Mouse (Mus musculus) left cerebral cortex, postnatal 25 days (tissue): ENCODE results near the gene Fam117b. TPM values are rescaled to one million over a fixed set of nuclear protein-coding genes. Genes with fewer than 3 reads are reported as not detected.

ENCODE experiments used
- DNase-seq, 2 experiments: peaks; one replicate each; pipeline ENCODE4 v3.0.0; 2022; ENCODE audit warnings: low spot score in 2 of 2, mixed read lengths in 1 of 2
- intact Hi-C: fragments of 180-260 bp; cut with DNase I; formaldehyde crosslinking; loops from one replicate; pipeline ENCODE4 v1.15.1; 2025
- total RNA-seq, 2 experiments: library from RNA; stranded (reverse); gene quantifications; 2 replicates each; pipeline ENCODE4 v1.2.3; 2021

Gene Fam117b
- total RNA-seq, 2 experiments from 2014 or later = 51.1 to 51.5 TPM

DNA sequence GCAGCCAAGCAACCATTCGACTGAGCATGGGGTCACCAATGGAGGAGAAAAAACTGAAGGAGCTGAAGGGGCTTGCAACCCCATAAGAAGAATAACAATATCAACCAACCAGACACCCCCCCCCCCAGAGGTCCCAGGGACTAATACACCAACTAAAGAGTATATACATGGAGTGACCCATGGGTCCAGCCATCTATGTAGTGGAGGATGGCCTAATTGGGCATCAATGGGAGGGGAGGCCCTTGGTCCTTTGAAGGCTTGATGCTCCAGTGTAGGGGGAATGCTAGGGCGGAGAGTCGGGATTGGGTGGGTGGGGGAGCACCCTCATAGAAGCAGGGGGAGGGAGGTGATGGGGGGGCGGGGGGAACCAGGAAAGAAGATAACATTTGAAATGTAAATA lies 34.7 kb downstream of the Fam117b start:
- intact Hi-C loops = no loop called here
- no peak for DNase-seq

DNA sequence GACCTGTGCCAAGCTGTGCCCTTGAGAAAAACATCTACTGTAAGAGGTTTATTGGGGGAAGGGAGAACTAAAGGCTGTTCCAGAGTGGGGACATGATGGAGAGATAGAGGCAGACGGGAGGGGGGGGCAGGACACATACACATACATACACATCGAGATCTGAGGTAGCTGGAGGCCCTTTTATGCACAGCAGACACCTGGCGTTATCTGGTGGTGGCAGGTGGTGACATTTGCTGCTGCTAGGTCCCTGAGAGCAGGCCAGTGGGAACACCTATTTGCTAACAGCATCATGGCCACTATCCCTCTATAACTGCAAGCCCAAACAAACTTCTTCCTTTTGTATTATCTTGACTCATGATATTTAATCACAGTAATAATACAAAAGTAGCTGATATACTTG lies 44.4 kb downstream of the Fam117b start:
- no peak for DNase-seq
- intact Hi-C loops = no loop called here

DNA sequence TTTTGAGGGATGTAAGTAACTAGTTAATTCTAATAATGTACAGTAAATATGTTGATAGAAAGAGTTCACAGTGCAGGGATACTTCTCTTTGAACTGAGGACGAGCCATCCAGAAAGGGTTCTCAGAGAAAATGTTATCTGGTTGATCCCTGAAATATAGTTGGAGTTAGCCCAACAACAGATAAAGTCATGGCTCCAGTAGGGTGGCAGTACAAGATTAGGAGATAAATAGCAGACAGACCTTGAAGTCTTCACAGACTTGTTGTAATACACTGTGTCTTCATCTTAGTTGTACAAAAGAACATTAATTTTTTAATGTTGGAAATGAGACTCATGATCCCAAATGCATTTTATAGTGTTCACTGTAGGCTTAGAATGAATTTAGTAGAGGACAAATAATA lies 47.1 kb downstream of the Fam117b start:
- intact Hi-C loops = no loop called here
- no peak for DNase-seq

DNA sequence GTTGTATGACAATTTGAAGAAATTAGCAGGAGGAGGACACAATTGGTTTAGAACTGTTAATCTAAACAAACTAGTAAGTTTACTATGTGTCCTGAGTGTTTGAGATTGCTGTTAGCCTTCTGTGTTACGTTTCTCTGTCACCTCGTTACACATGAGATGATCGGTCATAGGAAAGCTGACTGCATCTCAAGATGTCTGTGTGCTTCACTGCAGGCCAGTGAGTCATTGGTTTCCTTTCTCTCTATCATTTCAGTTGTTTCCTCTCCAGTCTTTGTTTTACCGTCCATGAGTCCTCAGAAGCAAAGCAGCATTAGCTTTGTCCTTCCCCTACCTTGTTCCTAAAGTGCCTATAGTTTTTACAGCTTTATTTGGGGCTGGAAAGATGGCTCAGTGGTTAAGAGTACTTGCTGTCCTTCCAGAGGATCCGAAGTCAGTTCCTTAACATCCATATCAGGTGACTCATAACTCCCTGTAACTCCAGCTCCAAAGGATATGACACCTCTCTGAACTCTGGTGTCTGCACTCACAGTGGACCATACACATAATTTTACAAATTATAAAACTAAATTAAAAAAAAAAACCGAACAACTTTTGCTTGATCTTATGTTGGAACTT lies 53.5 kb downstream of the Fam117b start:
- intact Hi-C loops = no loop called here
- no peak for DNase-seq

DNA sequence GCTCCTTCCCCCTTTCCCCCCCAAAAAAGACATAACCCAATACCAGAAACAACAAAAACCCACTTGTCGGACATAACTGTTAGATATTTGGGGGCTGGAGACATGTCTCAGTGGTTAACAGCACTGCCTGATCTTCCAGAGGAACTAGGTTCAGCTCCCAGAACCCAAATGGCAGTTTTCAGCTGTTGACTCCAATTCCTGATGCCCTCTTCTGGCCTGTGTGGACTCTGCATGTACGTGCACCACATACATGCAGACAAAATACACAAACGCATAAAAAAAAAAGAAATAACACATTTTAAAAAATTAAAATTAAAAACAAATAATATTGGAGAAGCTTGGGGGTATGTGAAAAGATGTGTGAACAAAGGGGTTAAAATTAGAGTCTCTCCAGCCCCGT lies 54.5 kb downstream of the Fam117b start:
- no peak for DNase-seq
- intact Hi-C loops = no loop called here

DNA sequence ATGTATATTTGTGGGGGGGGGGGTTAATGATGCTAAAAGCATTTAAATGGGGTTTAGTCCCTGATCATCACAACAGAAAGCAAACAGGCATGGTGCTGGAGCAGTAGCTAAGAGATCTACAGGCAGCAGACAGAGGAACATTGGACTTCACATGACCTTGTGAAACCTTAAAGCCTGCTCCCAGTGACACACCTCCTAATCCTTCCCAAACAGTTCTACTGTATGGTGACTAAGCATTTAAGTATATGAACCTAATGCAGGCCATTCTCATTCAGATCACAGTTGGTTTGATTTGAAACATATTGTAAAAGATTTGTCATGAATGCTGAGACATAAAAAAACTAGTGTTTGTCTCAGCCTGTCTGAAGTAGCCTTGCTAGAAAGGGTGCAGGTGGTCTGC lies 73.8 kb downstream of the Fam117b start:
- intact Hi-C loops = no loop called here
- DNase-seq = no peak

DNA sequence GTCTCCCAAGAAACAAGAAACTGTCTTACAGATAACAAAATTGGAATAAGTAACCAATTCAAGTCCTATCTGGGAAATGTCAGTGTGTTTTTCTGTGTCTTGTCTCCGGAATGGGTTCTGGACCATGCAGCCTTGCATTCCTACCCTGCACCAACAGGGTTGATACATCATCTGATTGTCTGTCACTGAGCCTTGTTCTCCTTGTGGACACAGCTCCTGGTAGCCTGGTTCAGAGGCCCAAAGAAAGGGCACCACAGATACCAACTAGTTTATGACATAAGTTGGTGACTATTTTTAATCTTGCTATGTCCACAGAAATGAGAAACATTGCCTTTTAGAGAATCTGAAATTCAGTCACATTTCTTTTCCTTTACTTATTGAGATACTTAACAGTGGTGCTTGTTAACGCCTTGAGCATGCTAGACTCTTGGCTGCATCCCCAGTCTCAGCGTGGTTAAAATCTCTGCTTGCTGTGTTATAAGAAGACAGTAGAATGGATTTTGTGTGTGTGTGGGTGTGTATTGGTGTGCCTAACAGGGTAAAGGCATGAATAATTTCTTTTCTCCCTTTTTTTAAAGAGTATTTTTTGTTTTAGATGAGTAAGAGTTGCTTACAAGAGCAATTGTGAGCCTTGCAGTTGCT lies 74.7 kb downstream of the Fam117b start:
- peak; percentile 57 to 90 for DNase-seq
- intact Hi-C loops = no loop called here

DNA sequence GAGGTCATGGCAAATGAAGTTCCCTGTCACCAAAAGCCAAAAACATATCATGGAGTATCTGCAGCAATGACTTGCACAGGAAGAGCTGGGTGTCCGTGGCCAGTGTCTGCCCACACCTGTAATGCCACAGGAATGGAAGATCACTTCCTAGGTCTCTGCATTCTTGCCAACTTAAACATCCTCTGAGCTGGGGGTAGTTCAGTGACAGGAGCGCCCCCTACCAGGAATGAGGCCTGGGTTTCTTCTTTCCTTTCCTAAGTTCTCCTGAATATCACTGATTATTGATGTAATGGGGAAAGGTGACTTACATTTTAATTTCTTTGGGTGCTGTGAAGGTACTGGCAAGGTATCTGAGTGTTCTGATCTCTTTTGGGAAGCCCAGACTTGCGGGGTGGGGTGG lies 82.8 kb downstream of the Fam117b start:
- intact Hi-C loops = no loop called here
- DNase-seq = no peak

DNA sequence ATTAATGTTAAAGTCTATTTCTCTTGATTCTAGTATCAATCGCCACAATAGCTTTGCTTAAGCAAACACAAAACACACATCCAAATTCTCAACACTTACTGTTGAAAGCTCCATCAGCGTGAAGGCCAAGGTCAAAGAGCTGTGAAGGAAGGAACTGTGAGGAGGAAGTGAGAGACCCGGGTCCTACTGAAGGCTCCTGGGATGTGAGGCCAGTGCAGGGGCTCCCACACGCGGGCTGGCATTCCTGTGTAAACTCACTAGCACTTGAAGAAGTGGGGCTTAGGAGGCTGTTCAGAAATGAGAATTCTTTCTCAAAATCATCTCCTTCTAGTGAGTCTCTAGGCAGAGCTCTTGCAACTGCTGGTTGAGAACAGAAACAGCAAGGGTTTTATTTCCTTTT lies 84.5 kb downstream of the Fam117b start:
- no peak for DNase-seq
- intact Hi-C loops = no loop called here

DNA sequence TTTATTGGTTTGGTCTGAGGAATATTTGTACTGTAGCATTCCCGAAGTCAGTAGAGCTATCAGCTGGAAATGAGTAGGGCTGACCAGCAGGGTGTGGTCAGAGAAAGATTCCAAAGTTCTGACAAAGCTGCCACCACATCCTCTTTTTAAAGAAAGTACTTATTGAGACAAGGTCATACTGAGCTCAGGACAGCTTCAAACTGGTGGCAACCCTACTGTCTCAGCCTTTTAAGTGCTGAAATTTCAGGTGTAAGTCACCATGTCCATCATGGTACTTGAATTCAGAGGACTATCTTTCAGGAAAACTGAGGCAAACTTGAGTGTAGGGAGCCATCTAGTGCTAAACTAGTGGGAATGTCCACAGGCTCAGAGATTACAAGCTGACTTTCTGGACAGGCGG lies 87.5 kb downstream of the Fam117b start:
- intact Hi-C loops = loop anchor here (2.0 kb wide), 1 partner anchor 118 kb away; no protein-coding TSS in a partner anchor
- DNase-seq = peak in 1 of 2 experiments; percentile 24

DNA sequence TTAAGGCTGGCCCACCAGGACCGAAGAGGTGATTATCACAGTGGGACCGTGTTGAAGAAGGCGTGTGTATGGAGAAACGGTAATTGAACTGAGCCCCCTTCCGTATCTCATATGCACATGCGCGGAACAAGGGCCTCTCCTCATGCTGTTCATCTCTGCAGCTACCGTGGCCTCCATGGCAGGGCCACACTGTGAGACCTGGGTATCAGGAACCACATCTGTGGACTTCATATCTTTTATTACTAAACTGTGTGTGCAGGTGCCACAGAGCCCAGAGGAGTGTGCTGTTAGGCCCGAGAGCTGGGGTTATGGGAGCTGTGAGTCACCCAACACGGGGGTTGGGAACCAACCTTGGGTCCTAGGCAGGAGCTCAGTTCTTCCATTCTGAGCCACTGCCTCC lies 94.5 kb downstream of the Fam117b start:
- DNase-seq = no peak
- intact Hi-C loops = no loop called here

DNA sequence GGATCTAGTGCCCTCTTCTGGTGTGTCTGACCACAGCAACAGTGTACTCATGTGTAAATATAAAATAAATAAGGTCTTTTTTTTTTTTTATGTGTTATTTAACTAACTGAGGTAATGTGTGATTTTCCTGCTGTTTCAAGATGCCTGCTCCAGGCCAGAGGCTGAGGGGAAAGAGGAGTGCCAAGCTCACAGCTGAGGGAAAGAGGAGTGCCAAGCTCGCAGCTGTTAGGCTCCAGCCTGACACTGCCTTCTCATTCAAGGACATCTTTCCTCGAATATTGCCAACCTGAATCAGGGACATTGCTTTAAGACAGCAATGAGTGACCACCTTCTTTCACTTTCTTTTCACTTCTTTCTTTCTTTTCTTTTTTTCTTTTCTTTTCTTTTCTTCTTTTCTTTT lies 95.9 kb downstream of the Fam117b start:
- DNase-seq = no peak
- intact Hi-C loops = no loop called here

DNA sequence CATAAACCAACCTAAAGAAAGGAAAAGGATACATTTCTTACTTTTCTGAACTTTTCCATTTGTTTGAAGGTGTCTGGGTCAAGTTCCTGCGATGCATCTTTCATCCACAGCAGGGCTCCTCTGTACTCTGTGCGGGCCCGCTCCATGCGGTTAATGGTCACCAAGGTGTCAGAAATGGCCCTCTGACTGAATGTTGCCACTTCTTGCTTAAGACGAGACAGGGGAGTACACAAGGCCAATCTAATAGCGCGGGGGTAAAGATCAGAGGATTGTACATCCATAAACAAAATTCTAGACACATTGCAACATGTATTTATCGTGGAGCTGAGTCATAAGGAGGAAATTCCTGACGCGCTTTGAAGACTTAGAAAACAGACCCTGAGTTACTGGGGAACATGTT lies 101.0 kb downstream of the Fam117b start:
- intact Hi-C loops = no loop called here
- no peak for DNase-seq

DNA sequence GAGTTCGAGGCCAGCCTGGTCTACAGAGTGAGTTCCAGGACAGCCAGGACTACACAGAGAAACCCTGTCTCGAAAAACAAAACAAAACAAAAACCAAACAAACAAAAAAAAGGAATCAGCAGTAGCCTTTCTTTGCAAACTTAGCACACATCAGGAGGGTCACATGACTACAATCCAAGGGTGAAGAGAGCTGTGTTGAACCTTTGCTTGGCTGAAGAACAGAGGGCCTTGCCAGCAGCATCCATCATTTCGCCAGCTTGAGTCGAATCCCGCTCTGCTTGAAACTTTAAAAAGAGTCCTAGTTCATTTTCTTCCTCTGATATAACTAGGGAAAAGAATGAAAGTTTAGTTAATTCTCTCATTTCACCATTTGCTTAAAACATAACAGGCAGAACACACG lies 102.7 kb downstream of the Fam117b start:
- intact Hi-C loops = no loop called here
- no peak for DNase-seq

DNA sequence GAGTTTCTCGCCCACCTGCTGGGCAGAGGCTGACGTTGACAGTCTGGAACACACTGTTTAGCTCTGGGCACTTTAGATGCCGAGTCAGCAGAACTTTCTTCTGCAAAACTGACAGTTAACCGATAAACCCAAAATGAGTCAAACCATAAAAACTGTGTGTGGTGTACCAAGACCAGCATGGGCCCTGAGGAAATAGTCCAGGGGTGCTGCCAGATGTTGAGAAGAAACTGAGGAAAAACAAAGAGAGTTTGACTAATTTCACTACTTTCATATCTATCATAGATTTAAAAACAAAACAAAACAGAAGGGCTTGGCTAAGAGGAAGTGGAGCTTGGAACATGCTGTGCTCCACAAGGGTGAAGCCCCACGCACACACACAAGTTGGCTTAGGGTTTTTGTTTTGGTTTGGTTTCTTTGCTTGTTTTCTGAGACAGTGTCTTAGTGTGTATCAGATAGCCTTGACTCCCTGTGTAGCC lies 103.4 kb downstream of the Fam117b start:
- DNase-seq = no peak

DNA sequence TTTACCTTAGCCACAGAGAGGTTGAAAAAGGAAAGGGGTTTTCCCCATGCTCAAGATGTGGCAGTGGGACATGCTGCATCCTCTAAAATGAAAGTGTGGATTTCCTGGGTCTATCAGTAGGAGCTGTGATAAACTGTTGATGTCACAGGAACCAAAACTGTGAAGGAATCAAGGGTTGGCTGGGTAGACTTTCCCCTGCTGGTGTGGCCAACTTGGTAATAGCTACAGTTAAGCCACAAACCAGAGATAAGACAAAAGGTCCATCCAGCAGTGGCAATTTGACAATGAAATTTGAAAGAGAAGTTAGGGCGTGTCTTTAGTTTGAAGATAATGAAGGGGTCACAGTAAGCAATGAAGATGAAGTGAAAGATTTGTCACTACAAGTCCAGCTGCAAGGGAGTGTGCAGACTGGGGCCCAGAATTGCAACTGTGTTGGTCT lies 104.2 kb downstream of the Fam117b start:
- DNase-seq = no peak
- intact Hi-C loops = no loop called here

More for the DNA sequence above, 103.4 kb downstream of the Fam117b start:
- intact Hi-C loops = no loop called here

Other genes starting within 250 kb of the Fam117b start
- gene Sumo1, start 242.2 kb upstream of the Fam117b start, total RNA-seq = 100 to 1,000 TPM; 122 to 129 TPM
- gene Nop58, start 228.0 kb upstream of the Fam117b start, total RNA-seq = 10 to 100 TPM; 53.4 to 56.1 TPM
- 100 to 1,000 TPM in 1 of 2 experiments, 10 to 100 TPM in 1; 96.2 to 101 TPM for gene Bmpr2, start 149.6 kb upstream of the Fam117b start, total RNA-seq
- 10 to 100 TPM; 37.7 to 38.1 TPM for gene Ica1l, start 130.2 kb downstream of the Fam117b start, total RNA-seq
- 10 to 100 TPM; 24.1 to 27.6 TPM for gene Carf, start 185.2 kb downstream of the Fam117b start, total RNA-seq
- 10 to 100 TPM; 28.7 to 31.8 TPM for gene Wdr12, start 185.6 kb downstream of the Fam117b start, total RNA-seq